Mouse (Mus musculus) thymus, postnatal 4 days (tissue): Measurements from ENCODE around the gene Plbd1.

Experiments
- DNase-seq: peaks from one replicate; pipeline ENCODE4 v3.0.0; 2021

Plbd1 gene

GRCm38 (mm10) chr6:136661706-136662016, at the start of gene Plbd1:
Gene Plbd1 (minus strand): TSS chr6:136661928.
- no peak for DNase-seq

GRCm38 (mm10) chr6:136710408-136710807, 48.7 kb upstream of the Plbd1 start:
- DNase-seq: peak; percentile 31

GRCm38 (mm10) chr6:136708597-136708996, 46.9 kb upstream of the Plbd1 start:
- DNase-seq: no peak

GRCm38 (mm10) chr6:136701878-136702277, 40.1 kb upstream of the Plbd1 start:
- no peak for DNase-seq

- no peak for DNase-seq
Observed at GRCm38 (mm10) chr6:136701185-136701584, 39.5 kb upstream of the Plbd1 start.

- DNase-seq: no peak
Observed at GRCm38 (mm10) chr6:136691314-136691713, 29.6 kb upstream of the Plbd1 start.

- DNase-seq: no peak
Observed at GRCm38 (mm10) chr6:136690527-136690926, 28.8 kb upstream of the Plbd1 start.

GRCm38 (mm10) chr6:136689790-136690413, 28.2 kb upstream of the Plbd1 start:
- no peak for DNase-seq

- DNase-seq: no peak
Observed at GRCm38 (mm10) chr6:136685433-136685832, 23.7 kb upstream of the Plbd1 start.

GRCm38 (mm10) chr6:136683410-136684334, 21.9 kb upstream of the Plbd1 start:
- no peak for DNase-seq

- no peak for DNase-seq
Observed at GRCm38 (mm10) chr6:136679381-136679780, 17.7 kb upstream of the Plbd1 start.

- no peak for DNase-seq
Observed at GRCm38 (mm10) chr6:136674935-136675334, 13.2 kb upstream of the Plbd1 start.

GRCm38 (mm10) chr6:136672467-136672866, 10.7 kb upstream of the Plbd1 start:
- no peak for DNase-seq

- no peak for DNase-seq
Observed at GRCm38 (mm10) chr6:136669274-136669673, 7.5 kb upstream of the Plbd1 start.

- DNase-seq: no peak
Observed at GRCm38 (mm10) chr6:136668266-136668986, 6.7 kb upstream of the Plbd1 start.

- no peak for DNase-seq
Observed at GRCm38 (mm10) chr6:136662063-136662462, 335 bp upstream of the Plbd1 start.

- peak; percentile 42 for DNase-seq
Observed at GRCm38 (mm10) chr6:136660831-136661705, 660 bp downstream of the Plbd1 start.

- no peak for DNase-seq
Observed at GRCm38 (mm10) chr6:136659226-136659625, 2.5 kb downstream of the Plbd1 start.

- DNase-seq: no peak
Observed at GRCm38 (mm10) chr6:136658303-136658702, 3.4 kb downstream of the Plbd1 start.

- no peak for DNase-seq
Observed at GRCm38 (mm10) chr6:136655786-136656185, 5.9 kb downstream of the Plbd1 start.

- no peak for DNase-seq
Observed at GRCm38 (mm10) chr6:136654470-136654869, 7.3 kb downstream of the Plbd1 start.

GRCm38 (mm10) chr6:136653331-136653730, 8.4 kb downstream of the Plbd1 start:
- no peak for DNase-seq

- DNase-seq: no peak
Observed at GRCm38 (mm10) chr6:136650664-136651063, 11.1 kb downstream of the Plbd1 start.
